Mouse (Mus musculus): ENCODE data around the gene Eaf1. TPM values are rescaled to one million over a fixed set of nuclear protein-coding genes. Genes with fewer than 3 reads are reported as not detected.

Eaf1 gene
- polyA plus RNA-seq, 2 experiments from 2014 or later, result 12.2 to 13.5 TPM

GRCm38 (mm10) chr14:31510322-31510721 lies 16.1 kb downstream of the Eaf1 start:
- ATAC-seq, result no peak

- no peak for ATAC-seq
Observed at GRCm38 (mm10) chr14:31515895-31516294, 21.7 kb downstream of the Eaf1 start.

- ATAC-seq, result no peak
Observed at GRCm38 (mm10) chr14:31519165-31519564, 25.0 kb downstream of the Eaf1 start.

GRCm38 (mm10) chr14:31521318-31521717 lies 27.1 kb downstream of the Eaf1 start:
- ATAC-seq, result no peak

- peak; percentile 54 for ATAC-seq
Observed at GRCm38 (mm10) chr14:31525040-31525810, 31.0 kb downstream of the Eaf1 start.

- ATAC-seq, result no peak
Observed at GRCm38 (mm10) chr14:31530847-31531246, 36.6 kb downstream of the Eaf1 start.

GRCm38 (mm10) chr14:31531506-31532148 lies 37.4 kb downstream of the Eaf1 start:
- ATAC-seq, result peak; percentile 97

GRCm38 (mm10) chr14:31532656-31533055 lies 38.5 kb downstream of the Eaf1 start:
- ATAC-seq, result no peak

GRCm38 (mm10) chr14:31537298-31537697 lies 43.1 kb downstream of the Eaf1 start:
- no peak for ATAC-seq

- ATAC-seq, result no peak
Observed at GRCm38 (mm10) chr14:31543885-31544442, 49.8 kb downstream of the Eaf1 start.

- ATAC-seq, result no peak
Observed at GRCm38 (mm10) chr14:31555021-31555420, 60.8 kb downstream of the Eaf1 start.

GRCm38 (mm10) chr14:31555963-31556434 lies 61.8 kb downstream of the Eaf1 start:
- peak; percentile 67 for ATAC-seq

- ATAC-seq, result peak; percentile 32
Observed at GRCm38 (mm10) chr14:31556526-31557260, 62.5 kb downstream of the Eaf1 start.

- ATAC-seq, result no peak
Observed at GRCm38 (mm10) chr14:31557273-31557672, 63.1 kb downstream of the Eaf1 start.

GRCm38 (mm10) chr14:31557784-31558183 lies 63.6 kb downstream of the Eaf1 start:
- no peak for ATAC-seq

GRCm38 (mm10) chr14:31559216-31559615 lies 65.0 kb downstream of the Eaf1 start:
- ATAC-seq, result no peak

Other genes starting within 250 kb of the Eaf1 start
- gene Phf7, start 243.1 kb upstream of the Eaf1 start, polyA plus RNA-seq (2017; shearing (Covaris generic)), result 10 to 100 TPM; 10.7 to 12.9 TPM
- 10 to 100 TPM; 21.1 to 25.4 TPM for gene Bap1, start 242.9 kb upstream of the Eaf1 start, polyA plus RNA-seq (2017; shearing (Covaris generic))
- gene Dnah1, start 170.5 kb upstream of the Eaf1 start, polyA plus RNA-seq (2017; shearing (Covaris generic)), result under 1 TPM in 1 of 2 experiments, not detected in 1; 0.04 TPM
- gene Capn7, start 157.8 kb upstream of the Eaf1 start, polyA plus RNA-seq (2017; shearing (Covaris generic)), result 10 to 100 TPM; 18.1 to 18.6 TPM
- gene Sh3bp5, start 58.3 kb upstream of the Eaf1 start, polyA plus RNA-seq (2017; shearing (Covaris generic)), result 10 to 100 TPM; 13.1 to 13.9 TPM
- 10 to 100 TPM; 68.1 to 79.9 TPM for gene Mettl6, start 641 bp downstream of the Eaf1 start, polyA plus RNA-seq (2017; shearing (Covaris generic))
- gene Colq, start 96.9 kb downstream of the Eaf1 start, polyA plus RNA-seq (2017; shearing (Covaris generic)), result 1 to 10 TPM; 6.9 to 7.4 TPM
- not detected for gene Gm49387, start 146.5 kb downstream of the Eaf1 start, polyA plus RNA-seq (2017; shearing (Covaris generic))
- gene Btd, start 146.6 kb downstream of the Eaf1 start, polyA plus RNA-seq (2017; shearing (Covaris generic)), result 10 to 100 TPM; 19.7 to 29.2 TPM
- gene Hacl1, start 146.9 kb downstream of the Eaf1 start, polyA plus RNA-seq (2017; shearing (Covaris generic)), result 10 to 100 TPM; 36.2 to 37.2 TPM

All from activated CD4-positive, CD25-positive, alpha-beta regulatory T cell, adult 4 months (primary cell).